Mouse (Mus musculus) forebrain, embryonic 15.5 days (tissue): Measurements from ENCODE around the gene Aoc3. TPM values are rescaled to one million over a fixed set of nuclear protein-coding genes. Genes with fewer than 3 reads are reported as not detected.

Source experiments
- ATAC-seq: fragments of 200-750 bp; cut with Nextera tagmentation; replicated peaks from 2 replicates; pipeline ENCODE4 v1.8.0; 2017; ENCODE audit warnings: mild to moderate bottlenecking, moderate TSS enrichment, moderate library complexity
- H3K27ac ChIP-seq: fragments of 300-500 bp; sonication (generic); replicated peaks from 2 replicates; pipeline ENCODE4 v1.5.1; 2015; ENCODE audit warnings: mild to moderate bottlenecking, inconsistent platforms
- H3K27me3 ChIP-seq: fragments of 300-500 bp; sonication (generic); 2 replicates; pipeline ENCODE4 v1.6.1; 2015; ENCODE audit warnings: inconsistent platforms
- H3K36me3 ChIP-seq: fragments of 300-500 bp; sonication (generic); 2 replicates; pipeline ENCODE4 v1.6.1; 2015; ENCODE audit warnings: mild to moderate bottlenecking, inconsistent platforms
- H3K4me1 ChIP-seq: fragments of 300-500 bp; sonication (generic); 2 replicates; pipeline ENCODE4 v1.6.1; 2015; ENCODE audit warnings: inconsistent platforms
- H3K4me2 ChIP-seq: fragments of 300-500 bp; sonication (generic); replicated peaks from 2 replicates; pipeline ENCODE4 v1.6.1; 2015; ENCODE audit warnings: mild to moderate bottlenecking, inconsistent platforms
- H3K4me3 ChIP-seq: fragments of 300-500 bp; sonication (generic); 2 replicates; pipeline ENCODE4 v1.5.1; 2015; ENCODE audit warnings: mild to moderate bottlenecking, inconsistent platforms
- H3K9ac ChIP-seq: fragments of 300-500 bp; sonication (generic); replicated peaks from 2 replicates; pipeline ENCODE4 v1.6.1; 2015; ENCODE audit warnings: mild to moderate bottlenecking, inconsistent platforms
- H3K9me3 ChIP-seq: fragments of 300-500 bp; sonication (generic); 2 replicates; pipeline ENCODE4 v1.6.1; 2016; ENCODE audit warnings: inconsistent platforms
- WGBS: fragments of 180-500 bp; shearing (Covaris S2); methylation state at CpG from one replicate; pipeline ENCODE4 v1.1.7; 2015; ENCODE audit warnings: mixed read lengths; 5-methylcytosine and 5-hydroxymethylcytosine counted together
- polyA plus RNA-seq: library from polyadenylated mRNA; unstranded; fragments of >200 nt; fragmentation: Nextera tagmentation; extraction: Ambion mirVana; gene quantifications from 2 replicates; pipeline ENCODE4 v1.2.1, GENCODE M21; 2015

Aoc3 gene
- polyA plus RNA-seq, 1 experiment from 2014 or later: not detected

DNA sequence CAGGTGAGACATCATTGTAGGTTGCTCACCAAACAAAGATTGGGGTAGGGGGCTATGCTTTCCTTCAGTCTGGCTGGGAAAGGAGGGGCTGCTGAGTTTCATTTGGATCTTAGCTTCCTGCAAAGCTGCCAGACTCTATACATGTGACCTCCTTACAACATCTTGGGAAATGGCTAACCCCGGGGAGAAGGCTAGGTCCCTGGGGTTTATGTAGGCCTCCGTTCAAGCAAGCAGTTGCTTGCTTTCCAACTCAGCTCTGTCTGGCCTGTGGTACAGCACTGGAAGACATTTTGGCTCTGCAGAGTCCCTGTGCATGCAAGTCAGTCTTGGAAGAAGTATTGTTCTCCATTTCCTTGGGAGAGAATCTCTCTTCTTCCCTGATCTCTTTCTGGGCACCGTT is 2.1 kb downstream of the Aoc3 start:
- H3K4me1 ChIP-seq: peaks cover 3% of the 10 kb centered on the region
- H3K27ac ChIP-seq: no peak overlapping the region
- no peak overlapping the region for H3K4me3 ChIP-seq
- H3K9me3 ChIP-seq: no peaks in the 10 kb centered on the region
- H3K27me3 ChIP-seq: no peaks in the 10 kb centered on the region
- no peak for ATAC-seq
- WGBS: 88% methylated on average over 3 of the region's 3 CpGs
- no peak overlapping the region for H3K4me2 ChIP-seq
- H3K36me3 ChIP-seq: no peaks in the 10 kb centered on the region
- H3K9ac ChIP-seq: no peak overlapping the region

DNA sequence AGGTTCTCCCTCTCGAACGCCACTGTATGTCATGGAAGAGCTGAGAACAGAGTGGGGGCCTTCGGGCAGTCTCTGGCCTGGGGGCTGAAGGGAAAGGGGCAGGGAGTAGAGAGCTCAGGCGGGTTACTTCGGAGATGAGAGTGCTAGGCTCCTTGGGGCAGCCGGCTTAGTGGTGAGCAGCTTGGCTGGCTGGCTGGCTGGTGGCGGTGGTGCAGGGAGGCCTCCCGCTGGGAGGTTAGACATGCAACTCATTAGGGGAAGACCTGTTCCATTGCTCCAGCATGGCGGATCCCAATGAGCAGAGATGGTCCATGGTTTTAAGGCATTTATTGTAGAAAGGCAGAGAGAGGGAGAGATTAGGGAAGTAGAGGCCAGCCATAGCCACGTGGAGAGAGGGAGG is 3.6 kb downstream of the Aoc3 start:
- ATAC-seq: no peak
- peaks cover 10% of the 10 kb centered on the region for H3K4me1 ChIP-seq
- no peak overlapping the region for H3K4me2 ChIP-seq
- 24% methylated on average over 10 of the region's 10 CpGs for WGBS
- H3K9ac ChIP-seq: no peak overlapping the region
- H3K27ac ChIP-seq: no peak overlapping the region
- no peaks in the 10 kb centered on the region for H3K9me3 ChIP-seq
- H3K4me3 ChIP-seq: no peak overlapping the region
- no peaks in the 10 kb centered on the region for H3K27me3 ChIP-seq
- H3K36me3 ChIP-seq: no peaks in the 10 kb centered on the region

DNA sequence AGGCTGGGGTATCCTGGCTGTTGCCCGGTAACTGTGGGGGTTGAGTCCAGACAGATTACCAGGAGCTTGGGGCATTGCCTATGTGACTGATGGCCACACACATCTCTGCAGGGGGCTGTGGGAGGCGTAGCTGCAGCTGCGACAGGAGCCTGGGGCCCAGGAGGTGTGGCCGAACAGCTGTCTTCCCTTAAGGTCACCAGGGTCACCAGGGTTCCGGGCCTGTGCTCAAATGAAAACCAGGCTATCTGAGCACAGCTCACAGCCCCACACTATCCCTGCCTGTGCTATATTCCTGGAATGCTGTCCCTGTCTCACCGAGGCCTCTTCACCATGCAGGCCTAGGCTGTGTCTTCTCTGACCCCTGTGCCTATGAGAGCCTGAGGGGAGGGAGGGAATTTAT is 4.1 kb downstream of the Aoc3 start:
- H3K27me3 ChIP-seq: no peaks in the 10 kb centered on the region
- no peak overlapping the region for H3K4me2 ChIP-seq
- H3K9me3 ChIP-seq: no peaks in the 10 kb centered on the region
- H3K4me1 ChIP-seq: peaks cover 10% of the 10 kb centered on the region
- 7% methylated on average over 6 of the region's 6 CpGs for WGBS
- H3K9ac ChIP-seq: no peak overlapping the region
- no peak overlapping the region for H3K4me3 ChIP-seq
- no peak overlapping the region for H3K27ac ChIP-seq
- H3K36me3 ChIP-seq: no peaks in the 10 kb centered on the region
- ATAC-seq: no peak

DNA sequence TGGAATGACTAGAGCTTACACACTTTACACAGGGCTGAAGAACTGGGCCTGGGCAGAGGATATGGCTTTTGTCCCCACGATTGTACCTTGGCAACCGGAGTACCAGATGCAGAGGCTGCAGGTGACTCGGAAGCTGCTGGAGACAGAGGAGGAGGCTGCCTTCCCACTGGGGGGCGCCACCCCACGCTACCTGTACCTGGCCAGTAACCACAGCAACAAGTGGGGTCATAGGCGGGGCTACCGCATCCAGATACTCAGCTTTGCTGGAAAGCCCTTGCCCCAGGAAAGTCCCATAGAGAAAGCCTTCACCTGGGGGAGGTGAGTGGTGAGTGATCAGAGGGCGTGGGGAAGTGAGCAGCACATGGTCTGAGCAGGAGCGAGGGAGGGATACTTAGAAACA is 5.3 kb downstream of the Aoc3 start:
- 83% methylated on average over 9 of the region's 9 CpGs for WGBS
- H3K4me3 ChIP-seq: no peak overlapping the region
- no peak overlapping the region for H3K4me2 ChIP-seq
- no peak for ATAC-seq
- H3K27ac ChIP-seq: no peak overlapping the region
- H3K27me3 ChIP-seq: no peaks in the 10 kb centered on the region
- H3K36me3 ChIP-seq: no peaks in the 10 kb centered on the region
- peaks cover 10% of the 10 kb centered on the region for H3K4me1 ChIP-seq
- H3K9me3 ChIP-seq: no peaks in the 10 kb centered on the region
- no peak overlapping the region for H3K9ac ChIP-seq

DNA sequence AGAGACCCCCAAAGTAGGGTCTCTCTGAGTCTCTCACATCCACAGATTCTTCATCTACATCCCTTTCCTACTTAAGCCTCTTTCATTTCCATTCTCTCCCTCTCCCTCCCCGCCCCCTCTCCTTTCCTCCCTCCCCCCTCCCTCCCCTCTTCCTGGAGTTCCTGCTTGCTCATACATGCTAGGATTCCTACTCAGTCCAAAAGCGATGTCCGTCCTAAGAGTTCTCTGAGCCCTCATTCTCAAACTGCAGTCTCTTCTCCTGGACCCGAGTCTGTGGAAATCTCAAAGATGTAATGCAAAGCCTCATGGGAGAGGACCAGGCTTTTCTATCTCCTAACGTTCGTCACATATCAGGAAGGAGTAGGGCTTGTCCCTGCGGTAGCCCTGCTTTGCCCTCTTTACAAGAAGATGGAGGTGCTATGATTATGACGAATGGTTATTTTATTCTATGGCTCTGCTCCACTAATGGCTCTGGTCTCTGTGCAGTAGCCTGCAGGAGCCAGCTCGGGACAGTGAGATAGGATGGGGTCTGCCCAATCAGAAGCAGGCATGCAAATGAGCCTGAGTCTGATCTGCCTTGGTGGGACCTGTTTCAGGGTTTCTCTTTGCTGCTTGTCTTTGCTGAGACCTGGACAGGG is 7.8 kb downstream of the Aoc3 start:
- H3K9ac ChIP-seq: peak overlapping the region; percentile 32; the same call in 1 of the 2 replicates
- no peaks in the 10 kb centered on the region for H3K36me3 ChIP-seq
- peak overlapping the region; percentile 54 for H3K4me2 ChIP-seq
- WGBS: under 1% methylated on average over 9 of the region's 9 CpGs
- ATAC-seq: peak; percentile 91
- no peaks in the 10 kb centered on the region for H3K27me3 ChIP-seq
- H3K27ac ChIP-seq: peak overlapping the region; percentile 63
- peaks cover 10% of the 10 kb centered on the region for H3K4me1 ChIP-seq
- H3K9me3 ChIP-seq: no peaks in the 10 kb centered on the region
- H3K4me3 ChIP-seq: peak overlapping the region; percentile 40

DNA sequence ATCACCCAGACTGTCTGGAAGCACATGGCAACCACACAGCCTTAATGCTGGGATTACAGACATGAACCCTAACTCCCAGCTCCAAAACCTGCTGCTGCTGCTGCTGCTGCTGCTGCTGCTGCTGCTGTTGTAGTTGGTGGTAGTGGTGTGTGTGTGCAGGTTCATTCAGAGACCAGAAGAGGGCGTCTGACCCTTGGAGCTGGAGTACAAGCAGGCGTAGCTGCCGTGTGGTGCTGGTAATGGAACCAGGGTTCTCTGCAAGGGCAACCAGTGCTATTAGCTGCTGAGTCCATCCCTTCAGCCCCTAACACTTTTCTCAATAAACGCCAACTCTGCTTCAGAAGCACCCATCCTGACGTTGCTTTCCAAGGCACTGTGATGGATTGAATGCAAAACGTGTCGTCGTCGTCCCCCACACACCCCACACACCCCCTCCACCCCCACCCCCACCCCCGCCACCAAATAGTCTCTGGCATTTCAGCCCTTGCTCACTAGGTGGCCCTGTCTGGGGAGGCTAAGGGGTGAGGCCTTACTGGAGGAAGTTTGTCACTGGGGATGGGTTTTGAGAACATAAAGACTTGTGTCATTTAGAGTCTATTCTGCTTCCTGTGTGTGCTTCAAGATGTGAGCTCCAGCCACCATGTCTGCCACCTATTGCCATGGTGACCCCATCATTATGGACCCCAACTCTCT is 16.8 kb downstream of the Aoc3 start:
- WGBS: 76% methylated on average over 10 of the region's 10 CpGs
- no peaks in the 10 kb centered on the region for H3K9me3 ChIP-seq

DNA sequence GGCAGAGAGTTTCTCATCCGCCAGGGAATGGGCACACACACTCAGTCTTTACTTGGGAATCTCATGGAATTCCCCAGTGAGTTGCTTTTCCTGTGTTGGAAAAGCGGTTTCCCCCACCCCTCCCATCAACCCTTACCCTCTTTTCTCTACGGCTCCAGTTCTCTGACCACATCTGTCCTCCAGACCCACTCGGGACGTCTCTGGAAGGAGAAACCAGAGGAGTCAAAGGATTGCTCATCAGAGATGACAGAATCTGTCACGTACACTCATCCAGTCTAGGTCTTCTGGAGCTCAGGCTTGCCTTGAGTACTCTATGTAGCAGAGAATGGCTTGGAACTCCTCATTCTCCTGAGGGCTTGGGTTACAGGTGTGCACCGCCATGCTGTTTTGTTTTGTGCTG is 18.4 kb downstream of the Aoc3 start:
- WGBS: 79% methylated on average over 7 of the region's 7 CpGs

More for the DNA sequence above, 16.8 kb downstream of the Aoc3 start:
- no peak for ATAC-seq
- H3K4me3 ChIP-seq: no peak overlapping the region
- H3K36me3 ChIP-seq: no peaks in the 10 kb centered on the region
- no peaks in the 10 kb centered on the region for H3K27me3 ChIP-seq
- H3K27ac ChIP-seq: no peak overlapping the region
- no peak overlapping the region for H3K4me2 ChIP-seq
- H3K9ac ChIP-seq: no peak overlapping the region
- no peaks in the 10 kb centered on the region for H3K4me1 ChIP-seq

DNA sequence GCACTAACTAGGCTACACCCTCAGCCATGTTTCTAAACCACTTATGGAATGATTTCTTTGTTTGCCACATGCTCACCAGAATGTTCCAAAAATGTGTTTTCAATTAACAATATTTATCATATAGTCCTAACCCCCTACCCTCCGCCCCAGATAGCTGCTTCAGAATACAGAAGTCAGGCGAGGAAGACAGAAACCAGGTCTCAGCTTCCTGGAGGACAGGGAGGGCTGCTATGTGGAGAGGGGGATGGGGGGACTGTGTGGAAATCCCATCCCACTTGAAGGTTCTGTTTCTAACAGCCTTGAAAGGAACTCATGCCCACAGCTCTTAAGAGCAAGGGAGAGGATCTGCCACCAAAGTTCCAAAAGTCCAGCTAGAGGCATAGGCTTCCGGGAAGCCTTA is 18.8 kb downstream of the Aoc3 start:
- ATAC-seq: no peak
- Histone ChIP-seq H3K27ac (no peak overlapping the region), H3K9me3 (no peaks in the 10 kb centered on the region), H3K4me1 (no peaks in the 10 kb centered on the region), H3K36me3 (no peaks in the 10 kb centered on the region), H3K9ac (no peak overlapping the region), H3K4me2 (no peak overlapping the region), H3K4me3 (no peak overlapping the region), H3K27me3 (no peaks in the 10 kb centered on the region)
- 88% methylated on average over 3 of the region's 3 CpGs for WGBS

More for the DNA sequence above, 18.4 kb downstream of the Aoc3 start:
- Histone ChIP-seq H3K9me3 (no peaks in the 10 kb centered on the region), H3K36me3 (no peaks in the 10 kb centered on the region), H3K27ac (no peak overlapping the region), H3K4me2 (no peak overlapping the region), H3K9ac (no peak overlapping the region), H3K4me3 (no peak overlapping the region), H3K4me1 (no peaks in the 10 kb centered on the region), H3K27me3 (no peaks in the 10 kb centered on the region)
- ATAC-seq: no peak

DNA sequence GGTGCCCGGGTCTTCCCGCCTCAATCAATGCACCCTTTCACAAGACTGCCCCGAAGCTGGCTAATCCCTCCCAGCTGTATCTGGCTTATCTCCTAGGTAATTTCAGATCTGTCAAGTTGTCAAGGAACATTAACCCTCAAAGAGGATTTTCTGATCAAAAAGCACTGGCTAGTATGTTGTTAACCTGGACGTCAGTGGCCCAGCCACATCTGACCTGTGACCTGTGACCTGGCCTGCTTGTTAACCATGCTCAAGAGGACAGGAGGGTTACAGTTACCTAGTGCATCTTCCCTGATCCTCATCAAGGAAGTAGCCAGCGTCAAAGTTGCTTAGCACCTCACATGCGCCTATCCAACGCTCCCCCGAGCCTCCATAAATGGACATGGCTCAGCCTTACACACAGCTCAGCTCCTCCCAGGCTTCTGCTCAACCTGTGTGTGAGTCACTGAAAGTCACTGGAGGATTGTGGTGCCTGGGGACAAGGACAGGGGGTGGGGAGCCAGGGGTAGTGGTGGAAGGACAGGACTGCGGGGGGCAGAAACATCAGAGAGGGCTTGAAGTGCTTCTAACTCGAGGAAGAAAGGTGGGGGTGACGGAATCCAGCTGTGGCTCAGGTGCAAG is 20.8 kb downstream of the Aoc3 start:
- no peak overlapping the region for H3K27ac ChIP-seq
- no peak overlapping the region for H3K9ac ChIP-seq
- 68% methylated on average over 11 of the region's 11 CpGs for WGBS
- no peak overlapping the region for H3K4me2 ChIP-seq
- no peak for ATAC-seq
- no peaks in the 10 kb centered on the region for H3K4me1 ChIP-seq
- H3K27me3 ChIP-seq: no peaks in the 10 kb centered on the region
- H3K36me3 ChIP-seq: no peaks in the 10 kb centered on the region
- H3K9me3 ChIP-seq: no peaks in the 10 kb centered on the region
- no peak overlapping the region for H3K4me3 ChIP-seq

DNA sequence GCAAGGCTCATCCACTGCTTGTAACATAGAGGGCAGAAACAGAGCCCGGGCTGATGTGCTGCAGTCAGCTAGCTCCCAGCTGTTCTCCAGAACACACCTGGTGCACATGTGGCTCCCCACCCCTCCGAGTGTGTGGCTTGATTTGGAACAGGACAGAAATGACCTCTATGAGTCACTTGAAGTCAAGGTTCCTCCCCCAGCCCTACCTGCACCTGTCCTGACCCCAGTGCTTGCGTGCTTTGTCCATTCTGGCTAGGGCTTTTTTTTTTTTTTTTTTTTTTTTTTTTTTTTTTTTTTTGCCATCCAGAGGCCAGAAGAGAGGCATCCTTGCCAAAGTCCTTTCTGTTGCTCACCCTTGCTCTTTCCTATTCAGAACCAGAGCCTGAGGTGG is 21.3 kb downstream of the Aoc3 start:
- H3K27ac ChIP-seq: no peak overlapping the region
- ATAC-seq: no peak
- no peak overlapping the region for H3K4me2 ChIP-seq
- no peak overlapping the region for H3K9ac ChIP-seq
- no peaks in the 10 kb centered on the region for H3K9me3 ChIP-seq
- no peak overlapping the region for H3K4me3 ChIP-seq
- H3K36me3 ChIP-seq: no peaks in the 10 kb centered on the region
- 76% methylated on average over 3 of the region's 3 CpGs for WGBS
- H3K4me1 ChIP-seq: no peaks in the 10 kb centered on the region
- H3K27me3 ChIP-seq: no peaks in the 10 kb centered on the region

DNA sequence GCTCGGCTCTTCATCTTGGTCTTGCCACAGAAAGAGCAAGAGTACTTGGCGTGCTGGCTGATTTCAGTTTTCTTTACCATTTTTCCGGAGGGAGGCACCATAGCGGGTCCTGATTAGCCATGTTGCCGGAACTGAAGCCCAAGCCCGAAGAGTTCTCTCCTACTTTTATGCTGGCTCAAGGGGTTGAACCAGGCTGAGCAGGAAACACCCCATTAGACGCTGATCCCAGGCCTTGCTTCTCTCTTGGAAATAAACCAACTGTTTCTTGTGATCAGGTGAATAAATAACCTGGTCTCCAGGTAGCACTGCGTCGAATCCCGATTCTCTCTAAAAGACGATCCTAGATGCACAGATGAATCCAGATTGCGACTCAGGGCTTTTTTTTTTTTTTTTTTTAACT is 23.0 kb downstream of the Aoc3 start:
- no peaks in the 10 kb centered on the region for H3K27me3 ChIP-seq
- H3K27ac ChIP-seq: no peak overlapping the region
- 93% methylated on average over 12 of the region's 12 CpGs for WGBS
- no peaks in the 10 kb centered on the region for H3K4me1 ChIP-seq
- no peaks in the 10 kb centered on the region for H3K9me3 ChIP-seq
- H3K9ac ChIP-seq: no peak overlapping the region
- H3K36me3 ChIP-seq: no peaks in the 10 kb centered on the region
- ATAC-seq: no peak
- no peak overlapping the region for H3K4me3 ChIP-seq
- no peak overlapping the region for H3K4me2 ChIP-seq

DNA sequence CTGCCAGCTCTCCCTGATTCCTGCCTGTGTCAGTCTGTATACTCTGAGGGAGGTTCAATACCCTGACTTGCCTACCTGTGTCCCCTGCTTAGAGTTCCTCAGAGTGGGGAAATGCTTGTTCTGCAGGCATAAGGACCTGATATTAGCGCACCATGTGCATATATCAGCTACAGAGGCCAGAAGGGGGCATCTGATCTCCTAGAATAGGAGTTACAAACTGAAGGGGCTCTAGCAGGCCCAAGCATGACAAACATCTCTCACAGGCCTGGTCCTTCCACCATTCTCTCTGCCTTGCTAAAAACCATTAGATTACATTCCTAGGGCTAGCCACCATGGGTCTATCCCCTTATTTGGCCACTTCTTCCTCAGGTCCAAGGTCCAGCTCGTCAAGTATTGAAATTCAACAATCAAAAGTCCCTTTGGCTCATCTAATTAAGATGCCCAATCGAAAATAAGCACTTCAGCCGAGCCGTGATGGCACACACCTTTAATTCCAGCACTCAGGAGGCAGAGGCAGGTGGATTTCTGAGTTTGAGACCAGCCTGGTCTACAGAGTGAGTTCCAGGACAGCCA is 24.1 kb downstream of the Aoc3 start:
- H3K4me3 ChIP-seq: no peak overlapping the region
- H3K27me3 ChIP-seq: no peaks in the 10 kb centered on the region
- no peak overlapping the region for H3K9ac ChIP-seq
- ATAC-seq: no peak
- no peaks in the 10 kb centered on the region for H3K36me3 ChIP-seq
- no peaks in the 10 kb centered on the region for H3K9me3 ChIP-seq
- no peaks in the 10 kb centered on the region for H3K4me1 ChIP-seq
- no peak overlapping the region for H3K27ac ChIP-seq
- WGBS: 77% methylated on average over 5 of the region's 5 CpGs
- no peak overlapping the region for H3K4me2 ChIP-seq
